Mouse (Mus musculus) erythroblast, embryonic 14.5 days (primary cell): ENCODE data around the gene Gm21973. TPM values are rescaled to one million over a fixed set of nuclear protein-coding genes. Genes with fewer than 3 reads are reported as not detected.

ENCODE experiments used
- H3K27me3 ChIP-seq: 2 replicates; pipeline ENCODE4 v1.6.1; 2012; ENCODE audit warnings: inconsistent platforms; ENCODE audit not compliant: control insufficient read depth
- H3K36me3 ChIP-seq: 2 replicates; pipeline ENCODE4 v1.6.1; 2012; ENCODE audit warnings: mild to moderate bottlenecking, inconsistent platforms; ENCODE audit not compliant: control insufficient read depth
- H3K4me1 ChIP-seq: 2 replicates; pipeline ENCODE4 v1.6.1; 2012; ENCODE audit warnings: inconsistent platforms; ENCODE audit not compliant: control insufficient read depth
- H3K4me3 ChIP-seq: replicated peaks from 2 replicates; pipeline ENCODE3; 2012; ENCODE audit warnings: moderate library complexity, mild to moderate bottlenecking, inconsistent platforms
- H3K9me3 ChIP-seq: 2 replicates; pipeline ENCODE4 v1.6.1; 2012; ENCODE audit warnings: low read length, inconsistent platforms, mixed read lengths; ENCODE audit not compliant: control insufficient read depth
- GATA1 ChIP-seq: IDR thresholded peaks from 2 replicates; pipeline ENCODE4 v1.6.1; 2012; ENCODE audit warnings: low read length, inconsistent platforms, mixed read lengths
- TAL1 ChIP-seq: IDR thresholded peaks from 3 replicates; pipeline ENCODE4 v1.6.1; 2012; ENCODE audit warnings: low read length, inconsistent platforms, mixed read lengths
- polyA plus RNA-seq: library from polyadenylated mRNA; stranded (reverse); fragments of >175 nt; gene quantifications from 2 replicates; pipeline ENCODE4 v1.2.3, GENCODE M21; 2012

The Gm21973 gene
- polyA plus RNA-seq, 1 experiment = not detected

DNA sequence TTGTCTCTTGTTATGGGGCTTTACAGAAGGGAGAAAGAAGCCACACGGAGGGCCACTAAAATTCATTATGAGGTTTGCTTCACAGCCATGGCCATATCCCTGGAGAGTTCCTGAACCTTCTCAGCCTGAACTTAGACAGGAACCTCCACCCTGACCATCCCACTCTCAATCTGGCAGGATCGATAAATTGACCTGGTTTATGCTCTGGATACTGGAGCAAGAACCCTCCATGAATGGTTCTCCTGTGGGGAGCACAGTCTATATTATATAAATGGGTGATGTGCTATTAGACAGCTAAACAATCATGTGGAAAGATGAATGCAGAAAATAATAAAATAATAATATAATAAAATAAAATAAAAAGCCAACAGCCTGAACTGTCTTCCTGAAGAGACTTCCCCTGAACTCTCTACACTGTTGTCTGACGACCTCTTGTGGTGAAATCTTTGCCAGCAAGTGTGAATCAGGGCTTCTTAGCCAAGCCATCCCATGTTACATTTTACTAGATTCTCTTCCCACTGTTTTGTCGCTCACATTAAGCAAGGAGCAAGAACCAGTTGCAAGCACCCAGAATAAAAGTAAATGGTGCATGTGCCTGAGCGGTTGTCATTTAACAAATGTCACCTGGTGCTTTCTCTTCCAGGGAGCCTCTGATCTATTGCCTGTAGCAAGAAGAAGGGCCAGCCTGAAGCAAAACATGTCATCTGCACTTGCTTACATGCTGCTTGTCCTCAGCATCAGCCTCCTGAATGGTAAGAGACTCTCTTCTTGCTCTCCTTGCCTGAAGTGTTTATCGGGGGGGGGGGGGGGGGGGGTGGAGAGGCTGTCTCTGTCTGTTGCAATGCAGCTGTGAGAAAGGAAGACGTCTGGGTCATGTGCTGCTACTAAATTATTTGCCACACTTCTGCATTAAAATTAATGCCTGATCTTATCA is 11.4 kb upstream of the Gm21973 start:
- TF ChIP-seq TAL1 (no peak), GATA1 (no peak)
- no peaks in the 10 kb centered on the region for H3K27me3 ChIP-seq
- no peak overlapping the region for H3K4me3 ChIP-seq
- H3K4me1 ChIP-seq = no peaks in the 10 kb centered on the region
- no peaks in the 10 kb centered on the region for H3K36me3 ChIP-seq
- no peaks in the 10 kb centered on the region for H3K9me3 ChIP-seq

DNA sequence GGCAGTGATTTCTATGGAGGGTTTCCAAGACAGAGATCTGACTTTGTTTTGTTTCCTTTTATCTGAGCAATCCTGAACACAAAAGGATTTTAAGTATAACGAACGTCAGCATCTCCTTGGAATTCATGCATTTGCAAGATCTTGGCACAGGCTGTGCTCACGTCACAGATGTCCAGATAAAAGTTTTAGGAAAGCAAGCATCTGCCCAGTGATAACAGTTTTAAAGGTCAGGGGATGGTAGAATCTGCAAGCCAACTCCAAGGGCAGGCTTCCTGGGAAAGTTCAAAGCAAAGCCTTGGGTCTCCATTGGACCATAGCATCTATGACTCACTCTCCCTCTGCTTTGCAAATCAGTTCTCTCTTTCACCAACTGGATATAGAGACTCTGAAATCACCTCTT is 5.4 kb downstream of the Gm21973 start:
- H3K9me3 ChIP-seq = no peaks in the 10 kb centered on the region
- no peaks in the 10 kb centered on the region for H3K4me1 ChIP-seq
- H3K36me3 ChIP-seq = no peaks in the 10 kb centered on the region
- H3K27me3 ChIP-seq = no peaks in the 10 kb centered on the region
- no peak overlapping the region for H3K4me3 ChIP-seq
- TF ChIP-seq TAL1 (no peak), GATA1 (no peak)

DNA sequence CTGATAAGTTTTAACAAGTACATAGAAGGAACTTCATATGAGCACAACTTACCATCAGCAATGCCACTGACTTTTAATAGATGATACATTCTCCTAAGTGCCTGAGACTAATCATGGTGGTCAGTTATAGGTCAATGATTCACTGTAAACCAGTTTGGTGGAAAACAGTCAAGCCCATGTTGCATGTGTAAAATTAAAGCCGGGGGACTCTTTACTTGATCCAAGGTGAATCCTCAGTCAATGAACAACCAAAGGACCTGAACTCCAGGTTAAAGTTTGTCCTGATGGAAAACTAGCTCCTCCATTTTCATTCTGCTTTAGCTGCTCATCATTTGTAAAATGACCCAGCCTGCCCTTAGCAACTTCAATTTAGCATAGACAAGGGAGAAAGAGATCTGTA is 7.4 kb downstream of the Gm21973 start:
- no peaks in the 10 kb centered on the region for H3K4me1 ChIP-seq
- no peaks in the 10 kb centered on the region for H3K27me3 ChIP-seq
- H3K36me3 ChIP-seq = no peaks in the 10 kb centered on the region
- no peaks in the 10 kb centered on the region for H3K9me3 ChIP-seq
- TF ChIP-seq TAL1 (no peak), GATA1 (no peak)
- no peak overlapping the region for H3K4me3 ChIP-seq

DNA sequence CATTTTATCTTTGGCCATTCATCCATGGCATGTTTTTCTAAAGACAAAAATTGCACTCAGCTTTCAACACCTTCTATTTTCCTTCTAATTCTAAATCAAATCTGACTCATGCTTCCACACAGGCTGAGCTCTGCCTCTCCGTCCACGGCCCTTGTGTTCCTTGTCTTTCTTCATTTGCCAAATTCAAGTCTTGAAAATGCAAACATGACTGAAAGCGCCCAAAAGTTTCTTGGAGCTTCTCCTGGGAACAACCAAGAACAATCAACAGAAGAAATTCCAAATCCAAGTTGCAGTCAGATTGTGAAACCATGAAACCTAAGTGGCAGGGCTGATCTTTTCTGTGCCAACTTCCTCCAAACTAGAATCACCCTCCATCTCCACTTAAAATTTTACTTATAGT is 13.4 kb downstream of the Gm21973 start:
- no peaks in the 10 kb centered on the region for H3K4me1 ChIP-seq
- TF ChIP-seq TAL1 = no peak
- TF ChIP-seq GATA1 = no peak
- no peak overlapping the region for H3K4me3 ChIP-seq
- H3K9me3 ChIP-seq = no peaks in the 10 kb centered on the region
- H3K36me3 ChIP-seq = no peaks in the 10 kb centered on the region
- no peaks in the 10 kb centered on the region for H3K27me3 ChIP-seq

DNA sequence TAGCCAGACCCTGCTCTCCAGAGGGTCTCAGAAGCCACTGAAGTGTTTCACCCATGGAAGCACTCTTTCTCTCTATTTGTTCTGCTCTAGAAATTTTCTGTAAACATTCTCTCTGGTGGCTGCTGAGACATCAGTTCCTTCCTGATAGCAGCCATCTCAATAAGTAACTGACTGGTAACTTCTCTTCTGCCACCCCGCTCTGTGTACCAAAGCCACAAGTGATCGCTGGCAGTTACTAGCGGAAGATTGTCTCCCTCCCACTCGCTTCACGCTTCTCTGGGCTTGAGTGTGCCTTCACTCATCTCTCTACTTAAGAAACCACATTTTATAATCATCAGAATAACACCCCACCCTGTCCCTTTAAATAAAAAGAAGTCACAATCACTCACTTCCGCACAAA is 21.9 kb downstream of the Gm21973 start:
- TF ChIP-seq TAL1 (no peak), GATA1 (no peak)
- H3K4me3 ChIP-seq = no peak overlapping the region
- H3K27me3 ChIP-seq = no peaks in the 10 kb centered on the region
- peaks cover 4% of the 10 kb centered on the region for H3K9me3 ChIP-seq
- H3K36me3 ChIP-seq = no peaks in the 10 kb centered on the region
- no peaks in the 10 kb centered on the region for H3K4me1 ChIP-seq

DNA sequence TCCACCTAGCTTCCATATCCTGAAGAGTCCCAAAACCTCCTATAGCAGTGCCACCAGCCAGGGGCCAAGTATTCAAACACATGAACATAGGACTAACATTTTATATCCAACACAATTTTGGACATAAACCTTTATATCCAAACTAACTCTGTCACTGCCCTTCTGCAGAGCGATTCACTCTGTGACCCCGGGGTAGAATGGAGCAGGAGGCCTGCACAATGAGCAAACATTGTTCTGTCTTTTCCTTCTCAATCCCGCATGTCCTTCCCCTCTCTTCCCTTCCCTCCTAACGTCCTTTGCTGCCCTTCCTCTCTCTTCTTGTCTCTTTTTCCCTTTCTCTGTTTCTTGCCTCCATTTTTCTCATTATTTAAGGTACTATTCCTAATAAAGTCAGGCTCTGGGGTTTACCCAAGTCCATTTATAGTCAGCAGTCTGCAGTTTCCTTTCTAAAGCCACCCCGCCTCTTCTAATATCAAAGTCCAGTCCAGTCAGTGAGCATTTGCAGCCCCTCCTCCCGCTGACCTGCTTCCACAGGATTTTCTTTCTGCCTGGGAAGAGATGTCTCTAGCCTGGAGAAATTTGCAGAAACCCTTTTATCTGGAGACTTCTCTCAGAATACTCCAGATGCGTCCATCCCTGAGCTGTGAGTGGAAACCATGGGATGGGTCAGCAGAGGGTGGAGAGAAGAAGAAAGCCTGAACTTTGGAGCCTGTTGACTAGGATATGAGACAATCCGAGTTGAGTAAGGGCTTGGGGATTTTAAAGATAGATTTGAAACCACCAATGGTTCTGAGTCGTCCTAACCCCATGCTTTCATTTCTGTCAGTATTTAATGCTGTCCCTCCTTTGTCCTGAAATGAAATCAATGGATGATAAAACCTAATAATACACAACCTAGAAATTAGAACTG is 33.1 kb downstream of the Gm21973 start, which contains the start of gene Agxt2:
Gene Agxt2, plus strand, starts transcription at position 494 of the 910 bp plus-strand sequence.
- no peaks in the 10 kb centered on the region for H3K36me3 ChIP-seq
- no peak within 1 kb of the TSS for H3K4me3 ChIP-seq
- no peak for TF ChIP-seq GATA1
- TF ChIP-seq TAL1 = no peak

DNA sequence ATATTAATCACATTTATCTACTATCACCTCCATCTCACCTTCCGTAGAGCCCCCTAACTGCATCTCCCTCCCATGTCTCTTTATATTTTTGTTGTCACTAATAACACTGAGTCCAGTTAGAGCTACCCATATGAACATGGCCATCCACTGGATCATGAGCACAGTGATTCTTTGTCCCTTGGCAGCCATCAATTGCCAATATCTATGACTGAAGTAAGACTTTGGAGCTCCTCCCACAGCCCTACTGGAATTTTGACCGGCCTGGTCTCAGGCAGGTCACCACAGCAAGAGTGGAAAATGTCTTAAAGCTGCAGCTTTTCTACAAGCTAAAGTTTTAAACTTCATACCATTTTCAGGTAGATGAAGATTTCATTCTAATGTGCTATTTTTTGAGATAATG is 41.2 kb downstream of the Gm21973 start:
- peaks cover 5% of the 10 kb centered on the region for H3K9me3 ChIP-seq
- no peak for TF ChIP-seq TAL1
- no peak for TF ChIP-seq GATA1
- H3K36me3 ChIP-seq = peaks cover 4% of the 10 kb centered on the region; the same call in 1 of the 2 replicates
- H3K4me3 ChIP-seq = no peak overlapping the region
- H3K27me3 ChIP-seq = no peaks in the 10 kb centered on the region
- no peaks in the 10 kb centered on the region for H3K4me1 ChIP-seq

More for the DNA sequence above, 33.1 kb downstream of the Gm21973 start, which contains the start of gene Agxt2:
- Histone ChIP-seq H3K4me1 (no peaks in the 10 kb centered on the region), H3K27me3 (no peaks in the 10 kb centered on the region), H3K9me3 (no peaks in the 10 kb centered on the region)

DNA sequence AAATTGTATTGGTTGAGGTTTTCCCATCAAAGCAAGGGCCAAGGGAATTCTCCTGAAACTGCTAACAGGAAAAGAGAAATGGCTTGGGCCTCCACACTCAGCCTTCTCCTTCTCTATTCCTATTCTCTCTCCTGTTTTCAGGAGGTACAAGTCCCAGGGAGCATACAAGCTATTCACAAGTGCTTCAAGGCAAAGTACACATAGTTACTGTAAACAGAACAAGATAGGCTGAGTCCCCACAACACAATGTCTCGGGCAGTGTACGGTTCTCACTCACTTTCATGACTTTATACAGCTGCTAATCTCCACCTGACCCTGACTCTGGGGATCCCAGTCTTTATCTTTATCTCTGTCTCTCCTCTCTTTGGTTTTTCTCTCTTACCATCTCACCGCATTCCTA is 50.2 kb downstream of the Gm21973 start:
- Histone ChIP-seq H3K27me3 (no peaks in the 10 kb centered on the region), H3K9me3 (no peaks in the 10 kb centered on the region), H3K4me3 (no peak overlapping the region), H3K36me3 (no peaks in the 10 kb centered on the region), H3K4me1 (no peaks in the 10 kb centered on the region)
- no peak for TF ChIP-seq TAL1
- no peak for TF ChIP-seq GATA1
